Mouse (Mus musculus): ENCODE data around the gene Myo9a.
"Not testable (repeated sequence)": the region's sequence is repeated elsewhere in the genome, so short reads cannot be mapped to it uniquely, and the experiment has no call there.

Gene Myo9a

GRCm38 (mm10) chr9:59947271-59947670 lies 196.6 kb downstream of the Myo9a start:
- in situ Hi-C loops (cut with MboI, MseI), result loop anchor here in 1 of 2 experiments (5.0 to 10.0 kb wide), 2 partner anchors 225 to 1718 kb away; no protein-coding TSS in a partner anchor

- in situ Hi-C loops (cut with MboI, MseI), result loop anchor here in 1 of 2 experiments (5.0 to 10.0 kb wide), 2 partner anchors 226 to 1717 kb away; no protein-coding TSS in a partner anchor
Observed at GRCm38 (mm10) chr9:59948226-59948625, 197.5 kb downstream of the Myo9a start.

DNA sequence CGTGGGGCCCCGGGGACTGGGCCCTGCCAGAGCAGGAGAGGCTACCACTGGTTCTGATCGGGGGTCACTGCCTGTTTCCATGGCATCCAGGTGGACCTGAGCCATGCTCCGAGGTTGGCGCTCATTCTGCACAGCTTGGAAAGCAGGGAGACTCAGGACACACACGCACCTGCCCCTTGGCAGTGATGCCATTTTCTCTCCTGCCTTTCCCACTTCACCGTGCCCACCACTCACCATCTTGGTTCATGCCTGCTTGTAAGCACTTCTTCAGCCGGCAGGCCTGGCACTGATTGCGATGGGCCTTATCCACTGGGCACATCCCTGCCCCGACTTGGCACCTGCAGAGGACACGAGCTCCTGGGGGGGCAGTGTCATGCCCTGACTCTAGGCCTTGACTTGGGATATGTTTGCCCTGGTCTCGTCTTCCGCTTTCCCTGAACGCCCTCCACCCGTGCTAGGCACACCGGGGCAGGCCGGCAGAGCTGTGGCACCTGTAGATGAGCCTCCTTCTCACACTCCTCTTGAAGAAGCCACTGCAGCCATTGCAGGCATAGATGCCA lies 198.1 kb downstream of the Myo9a start:
- in situ Hi-C loops (cut with MboI, MseI), result loop anchor here in 1 of 2 experiments (5.0 to 10.0 kb wide), 2 partner anchors 226 to 1716 kb away; no protein-coding TSS in a partner anchor

- in situ Hi-C loops (cut with MboI, MseI), result loop anchor here in 1 of 2 experiments (5.0 to 10.0 kb wide), 2 partner anchors 227 to 1715 kb away; no protein-coding TSS in a partner anchor
Observed at GRCm38 (mm10) chr9:59949511-59949910, 198.8 kb downstream of the Myo9a start.

DNA sequence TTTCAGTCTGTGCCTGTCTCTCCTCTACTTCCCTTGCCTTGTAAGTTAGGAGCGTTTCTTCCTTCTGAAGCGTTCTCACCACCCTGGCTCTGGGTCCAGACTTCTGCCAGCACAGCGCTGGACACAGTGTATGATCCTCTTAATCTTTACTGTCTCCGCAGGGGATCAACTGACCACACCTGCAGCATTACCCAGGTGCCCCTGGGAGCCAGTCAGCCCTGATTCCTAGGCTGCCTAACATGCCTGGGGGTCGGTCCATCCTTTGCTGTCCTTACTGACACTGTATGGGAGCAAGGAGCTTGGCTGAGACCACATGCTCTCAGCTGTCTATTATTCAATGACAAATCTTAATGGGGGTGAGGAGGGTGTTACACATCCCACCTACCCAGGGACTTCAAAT lies 199.3 kb downstream of the Myo9a start:
- in situ Hi-C loops (cut with MboI, MseI), result loop anchor here in 1 of 2 experiments (5.0 to 10.0 kb wide), 2 partner anchors 228 to 1715 kb away; no protein-coding TSS in a partner anchor

- in situ Hi-C loops (cut with MboI, MseI), result no loop called here
Observed at GRCm38 (mm10) chr9:59951001-59951750, 200.5 kb downstream of the Myo9a start.

DNA sequence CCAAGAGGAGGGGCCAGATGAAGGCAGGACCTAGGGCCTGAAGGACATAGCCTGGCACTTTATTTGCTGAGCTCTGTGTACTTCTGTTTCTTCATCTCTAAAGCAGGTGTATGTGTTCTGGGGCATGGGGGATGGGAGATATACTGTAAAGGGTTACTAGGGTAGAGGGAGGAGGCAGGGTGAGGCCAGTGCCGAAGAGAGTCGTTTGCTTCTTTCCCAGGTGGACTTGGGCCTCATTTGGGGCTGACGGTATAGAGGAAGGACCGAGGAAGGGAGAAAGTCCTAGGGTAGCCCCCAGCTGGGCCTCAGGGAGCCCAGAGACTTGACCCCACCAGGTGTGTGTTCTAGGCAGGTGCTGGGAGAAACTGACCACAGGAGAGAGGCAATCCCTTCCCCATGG lies 201.2 kb downstream of the Myo9a start:
- in situ Hi-C loops (cut with MboI, MseI), result no loop called here

- in situ Hi-C loops (cut with MboI, MseI), result no loop called here
Observed at GRCm38 (mm10) chr9:59952515-59953070, 201.9 kb downstream of the Myo9a start.

GRCm38 (mm10) chr9:59953556-59953955 lies 202.9 kb downstream of the Myo9a start:
- in situ Hi-C loops (cut with MboI, MseI), result no loop called here

DNA sequence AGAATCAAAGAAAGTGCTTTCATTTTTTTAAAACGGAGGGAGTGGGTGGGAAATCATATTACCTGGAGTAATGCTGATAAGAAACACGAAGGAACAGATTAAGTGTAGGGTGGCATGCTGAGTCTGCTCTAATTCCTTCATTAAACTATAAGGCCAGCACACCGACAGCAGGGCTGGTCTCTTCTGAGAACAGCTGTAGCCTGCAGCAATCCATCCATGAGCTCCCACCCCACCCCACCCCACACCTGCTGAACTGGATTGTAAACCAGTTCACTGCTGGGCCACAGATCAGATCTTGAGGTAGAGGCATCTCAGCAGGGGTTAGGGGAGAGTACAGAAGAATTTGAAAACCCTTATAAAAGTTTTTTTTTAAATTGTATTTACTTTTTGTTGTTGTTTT lies 204.5 kb downstream of the Myo9a start:
- in situ Hi-C loops (cut with MboI, MseI), result no loop called here

- in situ Hi-C loops (cut with MboI, MseI), result no loop called here
Observed at GRCm38 (mm10) chr9:59955692-59956091, 205.0 kb downstream of the Myo9a start.

DNA sequence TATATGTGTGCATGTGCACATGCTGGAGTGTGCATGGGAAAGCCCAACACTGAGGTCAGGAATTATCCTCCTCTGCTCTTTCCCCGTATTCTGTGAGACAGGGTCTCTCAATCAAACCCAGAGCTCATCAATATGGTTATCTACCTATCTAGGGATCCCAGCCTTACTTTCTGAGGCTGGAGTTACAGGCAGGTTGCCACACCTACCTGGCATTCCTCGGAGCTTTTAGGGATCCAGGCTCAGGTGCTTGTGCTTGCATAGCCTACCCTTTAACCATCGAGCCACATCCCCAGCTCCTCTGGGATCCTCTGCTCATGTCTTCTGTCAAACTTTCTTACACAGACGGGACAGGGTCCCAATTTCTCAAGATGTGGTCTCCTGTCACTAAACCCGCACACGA lies 205.8 kb downstream of the Myo9a start:
- in situ Hi-C loops (cut with MboI, MseI), result no loop called here

DNA sequence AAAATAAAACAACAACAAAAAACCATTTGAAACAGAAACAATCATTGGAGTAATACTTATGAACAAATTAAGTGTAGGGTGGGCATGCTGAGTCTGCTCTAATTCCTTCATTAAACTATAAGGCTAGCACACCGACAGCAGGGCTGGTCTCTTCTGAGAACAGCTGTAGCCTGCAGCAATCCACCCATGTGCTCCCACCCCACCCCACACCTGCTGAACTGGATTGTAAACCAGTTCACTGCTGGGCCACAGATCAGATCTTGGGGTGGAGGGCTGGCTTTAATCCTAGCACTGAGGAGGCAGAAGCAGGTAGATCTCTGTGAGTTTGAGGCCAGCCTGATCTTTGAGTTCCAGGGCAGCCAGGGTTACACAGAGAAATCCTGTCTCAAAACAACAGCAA lies 207.4 kb downstream of the Myo9a start:
- in situ Hi-C loops (cut with MboI, MseI), result not testable (repeated sequence)

GRCm38 (mm10) chr9:59959276-59959675 lies 208.6 kb downstream of the Myo9a start:
- in situ Hi-C loops (cut with MboI, MseI), result no loop called here

- in situ Hi-C loops (cut with MboI, MseI), result loop anchor here in 1 of 2 experiments (5.0 kb wide), 1 partner anchor 223 kb away; no protein-coding TSS in a partner anchor
Observed at GRCm38 (mm10) chr9:59960559-59960958, 209.9 kb downstream of the Myo9a start, which contains the start of gene Nr2e3. Gene Nr2e3, minus strand, starts transcription at chr9:59960659.

DNA sequence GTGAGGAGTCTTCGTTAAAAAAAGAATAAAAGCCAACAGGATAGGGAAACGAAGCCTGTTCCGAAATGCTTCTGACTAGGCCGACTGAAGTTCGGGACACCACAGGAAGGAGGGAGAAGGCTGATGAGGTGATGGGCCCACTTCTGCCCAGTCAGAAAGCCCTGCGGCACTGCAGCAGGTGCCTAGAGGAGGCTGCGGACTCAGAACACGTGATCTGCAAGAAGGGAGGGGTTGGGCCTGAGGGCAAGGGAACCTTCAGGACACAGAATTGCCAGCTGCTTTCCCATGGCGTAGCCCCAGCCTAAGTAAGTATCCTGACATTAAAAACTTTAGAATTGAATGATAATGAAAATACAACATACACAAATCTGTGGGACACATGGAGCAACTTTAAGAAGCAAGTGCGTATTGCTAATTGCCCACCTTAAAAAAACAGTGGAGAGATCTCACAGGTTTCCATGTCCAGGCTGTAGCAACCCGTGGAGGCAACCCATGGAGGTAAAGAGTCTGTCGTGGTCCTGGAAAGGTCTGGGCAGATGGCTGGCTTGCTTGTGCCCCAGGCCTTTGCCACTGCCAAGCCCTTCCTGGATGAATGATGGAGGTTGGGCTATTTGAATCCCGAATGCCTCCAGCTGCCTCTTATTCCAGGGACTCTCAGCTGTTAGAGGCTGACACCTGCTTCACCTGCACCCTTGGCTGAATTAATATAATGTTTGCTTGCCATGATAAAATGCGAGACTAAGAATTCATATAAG lies 210.7 kb downstream of the Myo9a start:
- in situ Hi-C loops (cut with MboI, MseI), result loop anchor here in 1 of 2 experiments (5.0 kb wide), 1 partner anchor 224 kb away; no protein-coding TSS in a partner anchor

DNA sequence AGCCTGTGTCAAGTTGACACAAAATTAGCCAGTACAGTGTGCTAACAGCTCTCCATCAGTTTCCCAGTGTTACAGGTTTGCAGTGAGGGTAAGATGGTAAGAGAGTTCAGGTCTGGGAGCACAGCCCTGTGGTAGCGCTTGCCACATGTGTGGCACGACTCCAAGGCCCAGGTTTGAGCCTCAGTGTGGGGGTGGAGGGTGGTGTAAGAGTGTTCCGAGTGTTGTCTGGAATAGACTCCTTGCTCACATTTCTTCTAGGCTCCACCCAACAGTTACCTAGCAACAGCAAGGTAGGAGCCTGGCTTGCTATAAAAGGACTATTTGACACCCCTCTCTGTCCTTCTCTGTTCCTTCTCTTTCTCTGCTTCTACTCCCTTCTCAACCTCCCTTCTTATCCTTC lies 213.7 kb downstream of the Myo9a start:
- in situ Hi-C loops (cut with MboI, MseI), result loop anchor here in 1 of 2 experiments (5.0 kb wide), 1 partner anchor 227 kb away; no protein-coding TSS in a partner anchor

- in situ Hi-C loops (cut with MboI, MseI), result no loop called here
Observed at GRCm38 (mm10) chr9:59965046-59965445, 214.3 kb downstream of the Myo9a start.

- in situ Hi-C loops (cut with MboI, MseI), result no loop called here
Observed at GRCm38 (mm10) chr9:59969383-59969782, 218.7 kb downstream of the Myo9a start.

GRCm38 (mm10) chr9:59971263-59971662 lies 220.6 kb downstream of the Myo9a start:
- in situ Hi-C loops (cut with MboI, MseI), result no loop called here
